Mouse (Mus musculus) liver, adult 2 months (tissue): ENCODE results near the gene Gm7534.

Source experiments
- CTCF ChIP-seq: fragments of 200-500 bp; IDR thresholded peaks from 2 replicates; pipeline ENCODE4 v1.5.1; 2011; ENCODE audit warnings: low read depth, low read length, control low read depth
- POLR2A ChIP-seq: fragments of 200-500 bp; IDR thresholded peaks from 2 replicates; pipeline ENCODE4 v1.6.1; 2011; ENCODE audit warnings: low read length, control low read depth; ENCODE audit not compliant: insufficient read depth; ENCODE audit errors: extremely low read depth

- no peak for TF ChIP-seq POLR2A
- TF ChIP-seq CTCF: no peak
Measured at GRCm38 (mm10) chr4:134250116-134250929, 47.5 kb upstream of the Gm7534 start.
